Mouse (Mus musculus) lung, postnatal 10 days (tissue): Measurements from ENCODE around the gene Dpt.

Experiments used
- DNase-seq: peaks from one replicate; pipeline ENCODE4 v3.0.0; 2021

Dpt gene

GRCm38 (mm10) chr1:164821821-164822220, 25.4 kb downstream of the Dpt start:
- no peak for DNase-seq

GRCm38 (mm10) chr1:164822268-164822667, 25.8 kb downstream of the Dpt start:
- no peak for DNase-seq

- DNase-seq = no peak
Measured at GRCm38 (mm10) chr1:164824896-164825295, 28.5 kb downstream of the Dpt start.

- no peak for DNase-seq
Measured at GRCm38 (mm10) chr1:164829881-164830280, 33.4 kb downstream of the Dpt start.

GRCm38 (mm10) chr1:164832459-164832858, 36.0 kb downstream of the Dpt start:
- DNase-seq = no peak

GRCm38 (mm10) chr1:164848616-164849265, 52.3 kb downstream of the Dpt start:
- no peak for DNase-seq

- DNase-seq = peak; percentile 15
Measured at GRCm38 (mm10) chr1:164855700-164856099, 59.3 kb downstream of the Dpt start.

GRCm38 (mm10) chr1:164859952-164860351, 63.5 kb downstream of the Dpt start:
- no peak for DNase-seq

GRCm38 (mm10) chr1:164860782-164861181, 64.3 kb downstream of the Dpt start:
- DNase-seq = no peak

- no peak for DNase-seq
Measured at GRCm38 (mm10) chr1:164861501-164861900, 65.1 kb downstream of the Dpt start.

GRCm38 (mm10) chr1:164862946-164863883, 66.8 kb downstream of the Dpt start:
- DNase-seq = no peak

- no peak for DNase-seq
Measured at GRCm38 (mm10) chr1:164864666-164865065, 68.2 kb downstream of the Dpt start.

GRCm38 (mm10) chr1:164870694-164871093, 74.2 kb downstream of the Dpt start:
- DNase-seq = peak; percentile 56
